Mouse (Mus musculus) hindbrain, embryonic 16.5 days (tissue): ENCODE measurements around the gene Jag1. TPM values are rescaled to one million over a fixed set of nuclear protein-coding genes. Genes with fewer than 3 reads are reported as not detected.
A peak's percentile ranks its signal among the peaks of the same experiment; 100 is the strongest.

Experiments
- ATAC-seq: fragments of 200-750 bp; cut with Nextera tagmentation; 2 replicates; pipeline ENCODE4 v1.8.0; 2017; ENCODE audit warnings: moderate TSS enrichment, moderate library complexity
- H3K27ac ChIP-seq: fragments of 300-500 bp; sonication (generic); 2 replicates; pipeline ENCODE4 v1.5.1; 2014; ENCODE audit warnings: low read depth, mild to moderate bottlenecking, control low read depth, low read length, moderate library complexity
- H3K27me3 ChIP-seq: fragments of 300-500 bp; sonication (generic); replicated peaks from 2 replicates; pipeline ENCODE4 v1.6.1; 2014; ENCODE audit warnings: low read length; ENCODE audit not compliant: control insufficient read depth, insufficient read depth
- H3K36me3 ChIP-seq: fragments of 300-500 bp; sonication (generic); 2 replicates; pipeline ENCODE4 v1.6.1; 2014; ENCODE audit warnings: mild to moderate bottlenecking, low read length, moderate library complexity, mixed read lengths; ENCODE audit not compliant: control insufficient read depth, insufficient read depth
- H3K4me1 ChIP-seq: fragments of 300-500 bp; sonication (generic); 2 replicates; pipeline ENCODE4 v1.6.1; 2014; ENCODE audit warnings: low read depth, low read length; ENCODE audit not compliant: control insufficient read depth, insufficient read depth
- H3K4me2 ChIP-seq: fragments of 300-500 bp; sonication (generic); 2 replicates; pipeline ENCODE4 v1.6.1; 2014; ENCODE audit warnings: mild to moderate bottlenecking, low read length, control low read depth, moderate library complexity
- H3K4me3 ChIP-seq: fragments of 300-500 bp; sonication (generic); 2 replicates; pipeline ENCODE4 v1.5.1; 2014; ENCODE audit warnings: mild to moderate bottlenecking, low read length, control low read depth, moderate library complexity
- H3K9ac ChIP-seq: fragments of 300-500 bp; sonication (generic); 2 replicates; pipeline ENCODE4 v1.6.1; 2014; ENCODE audit warnings: low read depth, mild to moderate bottlenecking, control low read depth, low read length, moderate library complexity
- H3K9me3 ChIP-seq: fragments of 300-500 bp; sonication (generic); 2 replicates; pipeline ENCODE4 v1.6.1; 2014; ENCODE audit warnings: mild to moderate bottlenecking, low read length, moderate library complexity; ENCODE audit not compliant: control insufficient read depth
- WGBS: fragments of 180-500 bp; shearing (Covaris S2); extraction: QIAGEN DNeasy Blood & Tissue Kit; methylation state at CpG from one replicate; pipeline ENCODE4 v1.1.7; 2014; 5-methylcytosine and 5-hydroxymethylcytosine counted together
- polyA plus RNA-seq: library from polyadenylated mRNA; unstranded; fragments of >200 nt; fragmentation: Nextera tagmentation; extraction: Ambion mirVana; gene quantifications from 2 replicates; pipeline ENCODE4 v1.2.1, GENCODE M21; 2015

The Jag1 gene
- polyA plus RNA-seq, 1 experiment from 2014 or later = 5.1 TPM

DNA sequence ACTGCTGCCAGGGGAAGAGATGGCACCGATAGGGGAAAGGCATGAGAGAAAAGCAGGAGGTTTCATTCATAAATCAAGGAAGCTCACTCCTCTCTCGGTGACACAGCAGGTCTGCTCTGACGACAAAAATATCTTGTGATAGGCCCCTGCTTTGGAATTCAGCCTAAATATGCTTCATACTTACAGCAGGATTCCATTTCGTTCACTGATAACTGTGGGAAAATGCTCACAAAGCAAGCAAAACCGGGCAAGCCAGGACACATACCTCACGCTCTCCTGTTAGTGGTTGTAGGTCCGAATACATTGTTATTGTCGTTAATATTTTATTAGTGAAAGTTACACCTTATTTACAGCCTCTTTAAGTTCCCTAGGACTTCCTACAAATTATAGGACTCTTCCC is 8.5 kb downstream of the Jag1 start:
- no peak overlapping the region for H3K4me2 ChIP-seq
- H3K27ac ChIP-seq = no peak overlapping the region
- H3K9me3 ChIP-seq = no peaks in the 10 kb centered on the region
- H3K4me1 ChIP-seq = peaks cover 21% of the 10 kb centered on the region
- ATAC-seq = no peak
- no peak overlapping the region for H3K9ac ChIP-seq
- no peak overlapping the region for H3K4me3 ChIP-seq
- 63% methylated on average over 8 of the region's 8 CpGs for WGBS
- no peaks in the 10 kb centered on the region for H3K36me3 ChIP-seq
- no peaks in the 10 kb centered on the region for H3K27me3 ChIP-seq

DNA sequence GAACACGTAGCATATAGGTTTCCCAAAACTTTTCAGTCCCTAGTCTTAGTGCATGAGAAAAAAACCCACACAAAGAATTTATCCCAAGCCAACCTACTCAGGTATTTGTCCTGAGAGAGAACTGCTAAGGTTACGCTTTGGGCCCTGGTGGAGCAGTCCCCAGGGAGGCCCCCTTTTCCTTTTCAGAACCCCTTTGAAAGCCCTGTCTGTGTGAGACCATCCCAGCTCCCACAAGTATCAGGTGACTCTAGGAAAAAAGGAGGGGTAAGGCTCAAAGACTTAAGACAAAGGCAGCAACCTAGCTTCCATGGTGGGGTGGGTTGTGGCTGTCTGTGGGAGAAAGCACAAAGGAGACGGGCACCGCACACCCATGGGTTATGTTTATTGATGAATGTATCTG is 9.2 kb downstream of the Jag1 start:
- no peak overlapping the region for H3K4me3 ChIP-seq
- ATAC-seq = no peak
- no peaks in the 10 kb centered on the region for H3K9me3 ChIP-seq
- 62% methylated on average over 4 of the region's 4 CpGs for WGBS
- H3K27ac ChIP-seq = no peak overlapping the region
- no peak overlapping the region for H3K4me2 ChIP-seq
- H3K27me3 ChIP-seq = no peaks in the 10 kb centered on the region
- no peak overlapping the region for H3K9ac ChIP-seq
- peaks cover 21% of the 10 kb centered on the region for H3K4me1 ChIP-seq
- no peaks in the 10 kb centered on the region for H3K36me3 ChIP-seq

DNA sequence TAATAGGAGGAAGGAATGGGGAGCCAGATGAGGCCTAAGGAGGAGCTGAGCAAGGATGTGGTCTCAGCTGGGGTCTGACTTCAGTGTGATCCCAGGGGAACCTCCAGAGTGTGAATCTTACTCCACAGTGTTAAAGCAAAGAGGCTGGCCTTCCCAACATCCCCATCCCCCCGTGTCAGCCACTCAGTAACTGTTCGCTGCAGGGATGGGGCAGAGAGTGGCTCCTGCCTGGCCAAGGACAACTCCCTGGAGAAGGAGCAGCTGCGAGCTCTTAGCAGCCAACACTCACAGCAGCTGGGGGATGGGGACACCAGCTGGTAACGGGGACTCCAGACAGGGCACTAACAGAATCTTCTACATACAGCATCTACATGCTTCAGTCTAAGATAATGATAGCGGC is 15.4 kb downstream of the Jag1 start:
- H3K27ac ChIP-seq = no peak overlapping the region
- H3K9ac ChIP-seq = no peak overlapping the region
- no peak overlapping the region for H3K4me3 ChIP-seq
- no peak overlapping the region for H3K4me2 ChIP-seq
- no peaks in the 10 kb centered on the region for H3K9me3 ChIP-seq
- ATAC-seq = peak; percentile 56
- no peaks in the 10 kb centered on the region for H3K36me3 ChIP-seq
- 0 out of 2 replicates have a peak, but pooled peaks cover 4% of the 10 kb centered on the region for H3K4me1 ChIP-seq
- 18% methylated on average over 5 of the region's 5 CpGs for WGBS
- no peaks in the 10 kb centered on the region for H3K27me3 ChIP-seq

DNA sequence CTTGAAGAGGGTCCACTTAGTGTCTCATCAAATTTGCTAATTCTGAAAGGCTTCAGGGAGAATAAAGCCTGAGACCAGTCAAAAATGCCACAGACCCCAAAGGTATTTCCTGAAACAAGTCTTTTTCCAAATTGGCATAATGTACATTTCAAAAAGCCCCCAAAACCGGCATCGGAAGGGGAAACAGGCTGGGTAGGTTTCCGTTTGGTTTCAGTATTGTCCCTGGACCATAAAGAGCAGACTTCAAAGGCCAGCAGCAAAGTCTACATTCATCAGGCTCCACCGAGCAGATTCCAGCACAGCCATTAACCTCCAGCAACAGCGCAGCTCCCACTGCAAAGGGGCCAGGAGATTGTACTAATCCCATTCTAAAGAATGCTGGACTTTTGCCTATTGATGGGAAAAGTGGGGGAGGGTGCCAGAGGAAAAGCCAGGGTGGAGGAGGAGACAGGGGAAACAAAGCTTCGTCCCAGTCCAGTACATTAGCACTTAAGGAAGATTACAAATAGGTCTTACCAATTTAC is 17.2 kb downstream of the Jag1 start:
- H3K4me1 ChIP-seq = 0 out of 2 replicates have a peak, but pooled peaks cover 4% of the 10 kb centered on the region
- no peak overlapping the region for H3K4me2 ChIP-seq
- H3K36me3 ChIP-seq = no peaks in the 10 kb centered on the region
- H3K4me3 ChIP-seq = no peak overlapping the region
- H3K27me3 ChIP-seq = no peaks in the 10 kb centered on the region
- WGBS = 27% methylated on average over 6 of the region's 6 CpGs
- no peak overlapping the region for H3K27ac ChIP-seq
- ATAC-seq = no peak
- H3K9ac ChIP-seq = no peak overlapping the region
- H3K9me3 ChIP-seq = no peaks in the 10 kb centered on the region

DNA sequence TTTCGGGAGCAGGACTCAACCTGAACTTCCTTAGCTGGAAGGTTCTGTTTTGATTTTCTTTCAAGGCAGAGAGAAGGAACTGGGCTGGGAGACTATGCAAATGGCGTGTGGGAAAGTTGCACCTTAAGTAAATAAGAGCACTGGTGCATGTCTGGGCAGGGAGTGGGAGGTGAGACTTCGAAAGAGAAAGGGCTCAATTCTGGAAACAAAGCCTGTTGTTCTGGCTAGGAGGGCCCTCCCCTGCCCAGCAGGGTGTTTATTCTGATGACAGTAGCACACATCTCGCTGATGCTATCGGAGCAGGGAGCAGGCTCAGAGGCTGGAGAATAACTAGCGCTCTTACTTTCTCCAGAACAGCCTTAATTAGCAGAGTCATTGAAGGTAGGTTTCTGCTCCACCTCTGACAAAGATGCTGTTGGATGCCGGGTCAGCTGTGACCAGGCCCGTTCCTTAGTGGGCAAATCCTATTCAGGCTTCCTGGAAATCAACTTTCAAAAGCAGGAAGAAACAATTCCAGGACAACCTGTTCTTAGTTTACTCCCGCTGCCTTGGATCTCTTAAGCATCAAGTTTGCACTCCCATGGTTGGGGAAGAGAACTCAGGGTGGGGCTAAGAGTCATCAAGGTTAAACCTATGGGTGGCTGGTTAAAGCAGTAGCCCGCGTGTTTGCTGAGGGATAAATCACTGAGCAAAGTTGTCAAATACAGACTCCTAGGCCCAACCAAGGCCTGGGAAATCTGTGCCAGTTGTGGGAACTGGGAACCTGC is 18.0 kb downstream of the Jag1 start:
- no peak overlapping the region for H3K9ac ChIP-seq
- WGBS = 30% methylated on average over 11 of the region's 11 CpGs
- no peak overlapping the region for H3K27ac ChIP-seq
- no peaks in the 10 kb centered on the region for H3K27me3 ChIP-seq
- ATAC-seq = no peak
- peaks cover 4% of the 10 kb centered on the region; the same call in 1 of the 2 replicates for H3K4me1 ChIP-seq
- H3K9me3 ChIP-seq = no peaks in the 10 kb centered on the region
- no peak overlapping the region for H3K4me3 ChIP-seq
- H3K36me3 ChIP-seq = no peaks in the 10 kb centered on the region
- no peak overlapping the region for H3K4me2 ChIP-seq

DNA sequence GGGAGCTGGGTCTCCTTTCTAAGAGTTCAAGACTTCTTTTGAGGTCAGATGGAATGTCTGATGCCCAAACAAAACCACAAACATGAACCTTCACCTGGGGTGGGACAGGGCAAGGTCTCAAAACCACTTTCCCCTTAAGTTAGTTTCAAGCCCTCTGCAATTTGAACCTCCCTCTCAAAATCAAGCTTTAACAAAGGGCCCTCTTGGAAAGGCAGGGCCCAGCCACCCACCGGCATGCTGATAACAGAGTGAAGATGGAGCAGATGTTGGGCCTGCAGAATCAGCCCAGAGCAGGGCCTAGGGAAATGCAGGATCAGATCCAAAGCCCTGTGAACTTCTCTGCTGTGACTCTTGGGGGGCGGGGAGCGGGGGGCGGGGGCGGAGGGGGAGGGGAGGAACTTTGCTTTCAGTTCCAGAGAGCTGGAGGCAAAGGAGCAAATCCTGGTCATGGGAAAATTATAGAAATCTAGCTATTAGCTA is 19.4 kb downstream of the Jag1 start:
- H3K4me1 ChIP-seq = peaks cover 13% of the 10 kb centered on the region
- 5% methylated on average over 4 of the region's 5 CpGs for WGBS

DNA sequence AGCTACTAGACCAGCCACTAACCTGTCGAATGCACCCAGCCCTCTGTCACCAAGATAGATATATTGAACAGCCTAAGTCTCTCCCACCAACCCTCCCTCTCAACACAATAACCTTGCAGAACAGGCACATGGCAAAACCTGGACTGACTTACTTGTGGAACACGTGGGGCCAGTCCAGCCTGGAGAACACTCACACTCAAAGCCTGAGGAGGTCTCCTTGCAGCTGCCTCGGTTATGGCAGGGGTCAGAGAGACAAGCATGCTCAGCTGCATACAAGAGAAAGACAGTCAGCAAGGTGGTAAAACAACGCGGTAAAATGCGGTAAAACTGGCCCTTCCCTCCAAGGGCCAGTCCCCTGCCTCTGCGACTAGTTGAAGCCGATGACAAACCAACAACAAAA is 22.1 kb downstream of the Jag1 start:
- Histone ChIP-seq H3K4me1 (peaks cover 9% of the 10 kb centered on the region), H3K9me3 (no peaks in the 10 kb centered on the region), H3K36me3 (0 out of 2 replicates have a peak, but pooled peaks cover under 1% of the 10 kb centered on the region), H3K27ac (no peak overlapping the region), H3K27me3 (no peaks in the 10 kb centered on the region), H3K9ac (no peak overlapping the region), H3K4me3 (no peak overlapping the region), H3K4me2 (no peak overlapping the region)
- no peak for ATAC-seq
- 59% methylated on average over 8 of the region's 8 CpGs for WGBS

More for the DNA sequence above, 19.4 kb downstream of the Jag1 start:
- H3K9me3 ChIP-seq = no peaks in the 10 kb centered on the region
- no peak overlapping the region for H3K4me2 ChIP-seq
- H3K36me3 ChIP-seq = no peaks in the 10 kb centered on the region
- no peak for ATAC-seq
- no peak overlapping the region for H3K27ac ChIP-seq
- no peak overlapping the region for H3K4me3 ChIP-seq
- H3K9ac ChIP-seq = no peak overlapping the region
- H3K27me3 ChIP-seq = no peaks in the 10 kb centered on the region

DNA sequence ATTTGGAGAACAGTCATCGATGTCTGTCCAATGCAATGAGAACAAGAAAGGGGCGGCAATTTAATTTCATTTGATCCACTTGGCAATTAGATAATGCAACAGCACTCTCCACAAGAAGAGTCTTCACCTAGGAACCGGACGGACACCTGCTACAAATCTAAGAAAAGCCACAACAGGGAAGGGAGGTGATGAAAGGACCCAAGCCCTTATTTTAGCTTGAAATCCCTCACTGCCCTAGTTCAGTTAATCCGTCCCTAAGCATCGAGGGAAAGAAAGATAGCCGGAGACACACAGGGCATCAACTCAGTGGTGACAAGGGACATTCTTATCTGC is 23.2 kb downstream of the Jag1 start:
- H3K36me3 ChIP-seq = peaks cover 6% of the 10 kb centered on the region; the same call in 1 of the 2 replicates
- no peak for ATAC-seq
- H3K9ac ChIP-seq = no peak overlapping the region
- no peak overlapping the region for H3K27ac ChIP-seq
- 35% methylated on average over 7 of the region's 7 CpGs for WGBS
- peaks cover 9% of the 10 kb centered on the region for H3K4me1 ChIP-seq
- H3K27me3 ChIP-seq = no peaks in the 10 kb centered on the region
- no peaks in the 10 kb centered on the region for H3K9me3 ChIP-seq
- no peak overlapping the region for H3K4me3 ChIP-seq
- H3K4me2 ChIP-seq = no peak overlapping the region

DNA sequence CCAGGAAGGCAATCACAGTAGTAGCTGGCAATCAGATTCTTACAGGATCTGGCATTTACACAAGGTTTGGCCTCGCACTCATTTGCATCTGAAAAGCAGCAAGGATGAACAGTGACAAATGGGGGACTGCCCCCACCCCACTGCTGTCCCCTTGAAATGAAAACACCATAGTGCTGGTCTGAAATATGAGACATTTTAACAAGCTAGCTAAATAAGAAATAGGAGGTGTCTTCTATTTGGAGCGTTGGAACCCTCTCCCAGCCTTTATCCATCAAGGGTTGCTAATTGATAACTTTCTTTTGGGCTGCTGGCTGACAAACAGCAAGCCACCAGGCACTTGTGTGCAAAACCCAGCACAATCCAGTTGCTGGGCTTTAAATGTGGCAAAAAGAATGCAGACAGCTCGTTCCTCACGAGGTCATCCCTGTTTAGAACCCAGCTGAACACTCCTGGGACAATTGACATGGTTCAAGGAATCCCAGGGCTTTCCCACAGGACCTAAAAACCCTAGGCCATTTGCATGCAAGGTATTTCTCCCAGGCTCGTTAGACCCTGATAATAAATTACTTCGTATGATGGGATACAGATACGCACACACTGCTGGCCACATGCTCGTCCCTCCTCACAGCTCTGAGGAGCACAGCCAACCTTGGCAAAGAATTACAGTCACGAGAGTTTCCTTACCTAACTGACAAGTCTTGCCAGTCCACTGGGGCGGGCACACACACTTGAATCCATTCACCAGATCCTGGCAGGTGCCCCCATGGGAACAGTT is 23.7 kb downstream of the Jag1 start:
- H3K36me3 ChIP-seq = peaks cover 6% of the 10 kb centered on the region; the same call in 1 of the 2 replicates

More for the DNA sequence above, 23.7 kb downstream of the Jag1 start:
- 18% methylated on average over 10 of the region's 10 CpGs for WGBS
- ATAC-seq = peak; percentile 67
- Histone ChIP-seq H3K27ac (no peak overlapping the region), H3K4me1 (peaks cover 9% of the 10 kb centered on the region), H3K4me3 (no peak overlapping the region), H3K9ac (no peak overlapping the region), H3K27me3 (no peaks in the 10 kb centered on the region), H3K9me3 (no peaks in the 10 kb centered on the region), H3K4me2 (no peak overlapping the region)
